Comparison of ENCODE assay signal across 23 mouse cellular contexts in genomic region chr7:49181010-49181409, GRCm38 (mm10).
DNase-seq lines count a peak whose midpoint lies in the region; ATAC-seq and TF ChIP-seq lines count a peak whose summit lies in the region.
"Had no signal": no experiment of that assay in that cellular context is flagged by ENCODE, and none has a peak within 500 bp of the region (broad histone marks: within the 10 kb centered on the region; RNA-seq: fewer than 3 reads in every experiment).

No protein-coding gene starts in this region.

- H3K36me3 ChIP-seq in forebrain, embryonic 14.5 days (ENCODE audit: control insufficient read depth, insufficient read depth, low read length): no peaks in the 10 kb centered on the region
- H3K36me3 ChIP-seq: embryonic facial prominence, embryonic 13.5 days; embryonic facial prominence, embryonic 15.5 days; forebrain, embryonic 10.5 days; forebrain, embryonic 12.5 days; forebrain, embryonic 15.5 days had no signal

- WGBS in forebrain, embryonic 14.5 days: 79% methylated on average over 8 of the region's 8 CpGs

- H3K27ac ChIP-seq in cortical plate, adult 2 months (ENCODE audit: insufficient read depth, low read length): 0 out of 2 replicates have a peak overlapping the region, but pooled peaks have one; percentile 2
- H3K27ac ChIP-seq in forebrain, embryonic 14.5 days (ENCODE audit: low read depth, low read length): no peak overlapping the region
- H3K27ac ChIP-seq: embryonic facial prominence, embryonic 13.5 days; embryonic facial prominence, embryonic 15.5 days; forebrain, embryonic 10.5 days; forebrain, embryonic 12.5 days; forebrain, embryonic 15.5 days had no signal

- no peak for TF ChIP-seq POLR2A in cortical plate, adult 2 months (IDR thresholded peaks at IDR 0.05; ENCODE audit: extremely low read depth, insufficient read depth, low read length)

- no peaks in the 10 kb centered on the region for H3K27me3 ChIP-seq in forebrain, embryonic 14.5 days (replicated peaks; ENCODE audit: control insufficient read depth, insufficient read depth, low read length)
- H3K27me3 ChIP-seq: embryonic facial prominence, embryonic 13.5 days; embryonic facial prominence, embryonic 15.5 days; forebrain, embryonic 12.5 days; forebrain, embryonic 15.5 days had no signal

- ATAC-seq in forebrain, embryonic 14.5 days: no peak
- ATAC-seq: forebrain, embryonic 15.5 days; forebrain, postnatal 0 days had no signal

- H3K4me2 ChIP-seq in forebrain, embryonic 14.5 days (ENCODE audit: low read length): no peak overlapping the region
- H3K4me2 ChIP-seq: embryonic facial prominence, embryonic 13.5 days; embryonic facial prominence, embryonic 15.5 days; forebrain, embryonic 12.5 days; forebrain, embryonic 15.5 days had no signal

- peaks cover 17% of the 10 kb centered on the region for H3K4me1 ChIP-seq in cortical plate, adult 2 months (ENCODE audit: control insufficient read depth, insufficient read depth, low read length)
- H3K4me1 ChIP-seq in forebrain, embryonic 14.5 days (ENCODE audit: control insufficient read depth, insufficient read depth, low read length): 0 out of 2 replicates have a peak, but pooled peaks cover 2% of the 10 kb centered on the region

- peak; percentile 77 for DNase-seq in heart, adult 11 months
- no peak for DNase-seq in heart, postnatal 4 days
- DNase-seq in brain, adult 2 months (ENCODE audit: low read depth, low spot score): peak; percentile 69
- DNase-seq in telencephalon, adult 2 months (ENCODE audit: low read depth, low spot score): peak; percentile 64
- no peak for DNase-seq in gastrocnemius, postnatal 4 days (ENCODE audit: low spot score in 2 of 2)
- no peak for DNase-seq in forebrain, embryonic 14.5 days (ENCODE audit: low spot score)
- DNase-seq: adrenal gland, adult 2 months; adrenal gland, postnatal 10 days; adrenal gland, postnatal 25 days; cerebellum, adult 11-12 months; cerebellum, adult 2 months; cerebellum, adult 9-10 months; cerebellum, postnatal 10 days; cerebellum, postnatal 25 days; embryo, embryonic 11 days; forebrain, postnatal 0 days had no signal

- no peak for TF ChIP-seq CTCF in cortical plate, adult 2 months (IDR thresholded peaks at IDR 0.05; ENCODE audit: extremely low read depth, insufficient read depth, low read length)

- H3K9me3 ChIP-seq in forebrain, embryonic 14.5 days (replicated peaks; ENCODE audit: control insufficient read depth, low read length): no peaks in the 10 kb centered on the region
- H3K9me3 ChIP-seq: embryonic facial prominence, embryonic 13.5 days; embryonic facial prominence, embryonic 15.5 days; forebrain, embryonic 10.5 days; forebrain, embryonic 12.5 days; forebrain, embryonic 15.5 days had no signal

- H3K9ac ChIP-seq in forebrain, embryonic 14.5 days (ENCODE audit: low read length): no peak overlapping the region
- H3K9ac ChIP-seq: embryonic facial prominence, embryonic 13.5 days; embryonic facial prominence, embryonic 15.5 days; forebrain, embryonic 12.5 days; forebrain, embryonic 15.5 days; forebrain, postnatal 0 days had no signal

- no peak overlapping the region for H3K4me3 ChIP-seq in cortical plate, adult 2 months (ENCODE audit: insufficient read depth, low read length)
- no peak overlapping the region for H3K4me3 ChIP-seq in forebrain, embryonic 14.5 days (ENCODE audit: low read depth, low read length)
- H3K4me3 ChIP-seq: embryonic facial prominence, embryonic 13.5 days; embryonic facial prominence, embryonic 15.5 days; erythroblast, embryonic 14.5 days; forebrain, embryonic 10.5 days; forebrain, embryonic 12.5 days; forebrain, embryonic 15.5 days had no signal

Comparison
In these comparisons a context has a peak if more than half of its experiments do, and no peak if none do; other contexts are left out.
1. DNase-seq: peak in heart, adult 11 months (single experiment), brain, adult 2 months (single experiment) and telencephalon, adult 2 months (single experiment); none in heart, postnatal 4 days (single experiment), gastrocnemius, postnatal 4 days (0 of 2) and forebrain, embryonic 14.5 days (single experiment).